Mouse (Mus musculus) CD8-positive naive resting alpha-beta T cell, adult 57 days (primary cell): ENCODE results near the gene Ralgapa1. TPM values are rescaled to one million over a fixed set of nuclear protein-coding genes. Genes with fewer than 3 reads are reported as not detected.

Experiments used
- total RNA-seq: library from RNA; stranded (reverse); gene quantifications from one replicate; pipeline ENCODE4 v1.2.4, GENCODE M21; 2023

Gene Ralgapa1
- 63.5 TPM for total RNA-seq

GRCm38 (mm10) chr12:55820661-55821314 is at the start of gene Ralgapa1:
Gene Ralgapa1 (minus strand): TSS chr12:55821167.

GRCm38 (mm10) chr12:55836199-55836951 is 15.4 kb upstream of the Ralgapa1 start, which contains the start of gene Brms1l:
Gene Brms1l (plus strand): TSS chr12:55836324.

GRCm38 (mm10) chr12:55598887-55599561 is 221.9 kb downstream of the Ralgapa1 start, which contains the start of gene Insm2:
Gene Insm2 (plus strand): TSS chr12:55599427.

GRCm38 (mm10) chr12:55565206-55565605 is 255.8 kb downstream of the Ralgapa1 start, which contains the start of gene Aldoart2:
Gene Aldoart2 (plus strand): TSS chr12:55565239.

Other genes starting within 250 kb of the Ralgapa1 start
- gene Insm2, start 221.7 kb downstream of the Ralgapa1 start, total RNA-seq: not detected
- gene Brms1l, start 15.2 kb upstream of the Ralgapa1 start, total RNA-seq: 24.4 TPM